Mouse (Mus musculus) right cerebral cortex, adult 2 months (tissue): ENCODE measurements around the gene Ensa.

ENCODE experiments used
- DNase-seq, 2 experiments: peaks; one replicate each; pipeline ENCODE4 v3.0.0; 2021 to 2022; ENCODE audit warnings: low spot score in 2 of 2

Gene Ensa

GRCm38 (mm10) chr3:95679551-95679950, 54.8 kb downstream of the Ensa start:
- DNase-seq = no peak

GRCm38 (mm10) chr3:95680673-95681072, 55.9 kb downstream of the Ensa start:
- DNase-seq = no peak

- no peak for DNase-seq
Measured at GRCm38 (mm10) chr3:95681365-95681764, 56.6 kb downstream of the Ensa start.
